Mouse (Mus musculus): Measurements from ENCODE around the gene Kcnn1. TPM values are rescaled to one million over a fixed set of nuclear protein-coding genes. Genes with fewer than 3 reads are reported as not detected.
A peak's percentile ranks its signal among the peaks of the same experiment; 100 is the strongest.

Kcnn1 gene
- polyA plus RNA-seq, 1 experiment from 2014 or later: 1.0 TPM

GRCm38 (mm10) chr8:70795370-70795769 is 67.7 kb downstream of the Kcnn1 start:
- no peak overlapping the region for H3K27ac ChIP-seq (ENCODE audit: low read length)
- 87% methylated on average over 2 of the region's 2 CpGs for WGBS

GRCm38 (mm10) chr8:70794215-70794614 is 68.8 kb downstream of the Kcnn1 start:
- H3K27me3 ChIP-seq (replicated peaks; ENCODE audit: control insufficient read depth, insufficient read depth, low read length): 0 out of 2 replicates have a peak, but pooled peaks cover 2% of the 10 kb centered on the region
- no peak overlapping the region for H3K4me3 ChIP-seq (ENCODE audit: low read length)
- ATAC-seq: no peak
- H3K9me3 ChIP-seq (ENCODE audit: control insufficient read depth, low read length): no peaks in the 10 kb centered on the region
- H3K27ac ChIP-seq (ENCODE audit: low read length): no peak overlapping the region; the same call in 1 of the 2 replicates
- H3K9ac ChIP-seq (ENCODE audit: low read depth, low read length): no peak overlapping the region
- WGBS: 85% methylated on average over 2 of the region's 2 CpGs
- H3K4me2 ChIP-seq (ENCODE audit: low read depth, low read length): no peak overlapping the region
- H3K36me3 ChIP-seq (ENCODE audit: control insufficient read depth, insufficient read depth, low read length): no peaks in the 10 kb centered on the region
- H3K4me1 ChIP-seq (ENCODE audit: control insufficient read depth, insufficient read depth, low read length): peaks cover 52% of the 10 kb centered on the region

More at GRCm38 (mm10) chr8:70795370-70795769, 67.7 kb downstream of the Kcnn1 start:
- ATAC-seq: no peak
- Histone ChIP-seq H3K27me3 (replicated peaks; ENCODE audit: control insufficient read depth, insufficient read depth, low read length) (0 out of 2 replicates have a peak, but pooled peaks cover 2% of the 10 kb centered on the region), H3K4me3 (ENCODE audit: low read length) (peak overlapping the region; percentile 70; the same call in 1 of the 2 replicates), H3K9ac (ENCODE audit: low read depth, low read length) (peak overlapping the region; percentile 89; the same call in 1 of the 2 replicates), H3K4me1 (ENCODE audit: control insufficient read depth, insufficient read depth, low read length) (peaks cover 52% of the 10 kb centered on the region), H3K4me2 (ENCODE audit: low read depth, low read length) (peak overlapping the region; percentile 93; the same call in 1 of the 2 replicates), H3K9me3 (ENCODE audit: control insufficient read depth, low read length) (no peaks in the 10 kb centered on the region), H3K36me3 (ENCODE audit: control insufficient read depth, insufficient read depth, low read length) (no peaks in the 10 kb centered on the region)

- peak; percentile 60 for ATAC-seq
- Histone ChIP-seq H3K4me1 (ENCODE audit: control insufficient read depth, insufficient read depth, low read length) (peaks cover 50% of the 10 kb centered on the region), H3K4me3 (ENCODE audit: low read length) (peak overlapping the region; percentile 71), H3K9me3 (ENCODE audit: control insufficient read depth, low read length) (no peaks in the 10 kb centered on the region), H3K36me3 (ENCODE audit: control insufficient read depth, insufficient read depth, low read length) (peaks cover 9% of the 10 kb centered on the region), H3K27me3 (replicated peaks; ENCODE audit: control insufficient read depth, insufficient read depth, low read length) (no peaks in the 10 kb centered on the region), H3K4me2 (ENCODE audit: low read depth, low read length) (peak overlapping the region; percentile 75), H3K27ac (ENCODE audit: low read length) (no peak overlapping the region; the same call in 1 of the 2 replicates), H3K9ac (ENCODE audit: low read depth, low read length) (peak overlapping the region; percentile 39)
- WGBS: under 1% methylated on average over 20 of the region's 20 CpGs
Observed at GRCm38 (mm10) chr8:70792700-70793099, 70.4 kb downstream of the Kcnn1 start.

Small RNAs within 50 kb of the gene (microRNA-seq; reads per million reads assigned to microRNA genes)
- gene Mir7067 (0.68 reads per million), gene Mir7240 (0.68 reads per million)

Other genes starting within 250 kb of the Kcnn1 start
- 2.9 and 3.0 TPM in 2 replicates for gene Lrrc25, start 247.1 kb downstream of the Kcnn1 start, polyA plus RNA-seq (2015; fragmentation: Nextera tagmentation; extraction: Ambion mirVana)
- 3.6 and 3.7 TPM in 2 replicates for gene Gdf15, start 230.8 kb downstream of the Kcnn1 start, polyA plus RNA-seq (2015; fragmentation: Nextera tagmentation; extraction: Ambion mirVana)
- gene Pgpep1, start 202.9 kb downstream of the Kcnn1 start, polyA plus RNA-seq (2015; fragmentation: Nextera tagmentation; extraction: Ambion mirVana): 88.3 and 101 TPM in 2 replicates
- gene Lsm4, start 190.0 kb downstream of the Kcnn1 start, polyA plus RNA-seq (2015; fragmentation: Nextera tagmentation; extraction: Ambion mirVana): 228 and 246 TPM in 2 replicates
- 37.3 and 52.2 TPM in 2 replicates for gene Jund, start 164.3 kb downstream of the Kcnn1 start, polyA plus RNA-seq (2015; fragmentation: Nextera tagmentation; extraction: Ambion mirVana)
- not detected in 2 replicates for gene Iqcn, start 159.8 kb downstream of the Kcnn1 start, polyA plus RNA-seq (2015; fragmentation: Nextera tagmentation; extraction: Ambion mirVana)
- 3.3 and 4.1 TPM in 2 replicates for gene Gm3336, start 144.7 kb downstream of the Kcnn1 start, polyA plus RNA-seq (2015; fragmentation: Nextera tagmentation; extraction: Ambion mirVana)
- 0.28 and 0.64 TPM in 2 replicates for gene Pde4c, start 139.5 kb downstream of the Kcnn1 start, polyA plus RNA-seq (2015; fragmentation: Nextera tagmentation; extraction: Ambion mirVana)
- 24.9 and 25.6 TPM in 2 replicates for gene Rab3a, start 108.6 kb downstream of the Kcnn1 start, polyA plus RNA-seq (2015; fragmentation: Nextera tagmentation; extraction: Ambion mirVana)
- gene Mpv17l2, start 102.3 kb downstream of the Kcnn1 start, polyA plus RNA-seq (2015; fragmentation: Nextera tagmentation; extraction: Ambion mirVana): 78.6 and 79.8 TPM in 2 replicates
- 63.7 and 65.3 TPM in 2 replicates for gene Pik3r2, start 86.5 kb downstream of the Kcnn1 start, polyA plus RNA-seq (2015; fragmentation: Nextera tagmentation; extraction: Ambion mirVana)
- 12.9 and 15.1 TPM in 2 replicates for gene Mast3, start 58.2 kb downstream of the Kcnn1 start, polyA plus RNA-seq (2015; fragmentation: Nextera tagmentation; extraction: Ambion mirVana)
- gene Il12rb1, start 54.8 kb downstream of the Kcnn1 start, polyA plus RNA-seq (2015; fragmentation: Nextera tagmentation; extraction: Ambion mirVana): 0.27 and 0.34 TPM in 2 replicates
- gene Arrdc2, start 23.5 kb downstream of the Kcnn1 start, polyA plus RNA-seq (2015; fragmentation: Nextera tagmentation; extraction: Ambion mirVana): 8.3 and 9.0 TPM in 2 replicates
- gene Ccdc124, start 10.7 kb upstream of the Kcnn1 start, polyA plus RNA-seq (2015; fragmentation: Nextera tagmentation; extraction: Ambion mirVana): 79.3 and 90.1 TPM in 2 replicates
- 0.31 and 0.32 TPM in 2 replicates for gene Slc5a5, start 29.5 kb upstream of the Kcnn1 start, polyA plus RNA-seq (2015; fragmentation: Nextera tagmentation; extraction: Ambion mirVana)
- gene Rpl18a, start 34.2 kb upstream of the Kcnn1 start, polyA plus RNA-seq (2015; fragmentation: Nextera tagmentation; extraction: Ambion mirVana): 4,291 and 4,407 TPM in 2 replicates
- 32.6 and 34.3 TPM in 2 replicates for gene Map1s, start 42.7 kb upstream of the Kcnn1 start, polyA plus RNA-seq (2015; fragmentation: Nextera tagmentation; extraction: Ambion mirVana)